Mouse (Mus musculus) embryo, embryonic 9.5 days (tissue): Measurements from ENCODE around the gene Aqp11.

ENCODE experiments used
- DNase-seq: peaks from one replicate; pipeline ENCODE4 v3.0.0-alpha.2; 2017; ENCODE audit errors: extremely low spot score

Aqp11 gene

GRCm38 (mm10) chr7:97747787-97748497 lies 9.9 kb upstream of the Aqp11 start:
- peak; percentile 79 for DNase-seq

GRCm38 (mm10) chr7:97747176-97747707 lies 9.2 kb upstream of the Aqp11 start:
- DNase-seq, result no peak

GRCm38 (mm10) chr7:97745299-97745698 lies 7.2 kb upstream of the Aqp11 start:
- DNase-seq, result no peak

- DNase-seq, result no peak
Observed at GRCm38 (mm10) chr7:97741756-97742291, 3.7 kb upstream of the Aqp11 start.

GRCm38 (mm10) chr7:97740948-97741347 lies 2.9 kb upstream of the Aqp11 start:
- DNase-seq, result no peak

- no peak for DNase-seq
Observed at GRCm38 (mm10) chr7:97737256-97737637, 842 bp downstream of the Aqp11 start.

- DNase-seq, result no peak
Observed at GRCm38 (mm10) chr7:97735886-97736420, 2.1 kb downstream of the Aqp11 start.

- DNase-seq, result no peak
Observed at GRCm38 (mm10) chr7:97735021-97735420, 3.1 kb downstream of the Aqp11 start.

GRCm38 (mm10) chr7:97733606-97734005 lies 4.5 kb downstream of the Aqp11 start:
- DNase-seq, result no peak

GRCm38 (mm10) chr7:97730427-97730826 lies 7.7 kb downstream of the Aqp11 start:
- DNase-seq, result no peak

GRCm38 (mm10) chr7:97728666-97729614 lies 9.1 kb downstream of the Aqp11 start:
- no peak for DNase-seq

GRCm38 (mm10) chr7:97726778-97727177 lies 11.3 kb downstream of the Aqp11 start:
- no peak for DNase-seq

GRCm38 (mm10) chr7:97726080-97726479 lies 12.0 kb downstream of the Aqp11 start:
- no peak for DNase-seq

GRCm38 (mm10) chr7:97725401-97725800 lies 12.7 kb downstream of the Aqp11 start:
- no peak for DNase-seq

GRCm38 (mm10) chr7:97723646-97724538 lies 14.2 kb downstream of the Aqp11 start:
- no peak for DNase-seq

- DNase-seq, result no peak
Observed at GRCm38 (mm10) chr7:97722278-97722918, 15.7 kb downstream of the Aqp11 start.

GRCm38 (mm10) chr7:97720109-97720508 lies 18.0 kb downstream of the Aqp11 start:
- no peak for DNase-seq

- DNase-seq, result no peak
Observed at GRCm38 (mm10) chr7:97719078-97719477, 19.0 kb downstream of the Aqp11 start.

- no peak for DNase-seq
Observed at GRCm38 (mm10) chr7:97717326-97717725, 20.8 kb downstream of the Aqp11 start.

- DNase-seq, result no peak
Observed at GRCm38 (mm10) chr7:97714651-97715050, 23.4 kb downstream of the Aqp11 start.

GRCm38 (mm10) chr7:97709204-97709603 lies 28.9 kb downstream of the Aqp11 start:
- DNase-seq, result no peak
